Mouse (Mus musculus) bone marrow macrophage, adult 2 months (primary cell): ENCODE data around the gene Ptpn3. TPM values are rescaled to one million over a fixed set of nuclear protein-coding genes. Genes with fewer than 3 reads are reported as not detected.

ENCODE experiments used
- H3K27ac ChIP-seq: 2 replicates; pipeline ENCODE4 v1.5.1; 2012; ENCODE audit warnings: low read depth, low read length; ENCODE audit not compliant: insufficient read depth
- H3K4me1 ChIP-seq: 2 replicates; pipeline ENCODE4 v1.6.1; 2012; ENCODE audit warnings: low read length; ENCODE audit not compliant: control insufficient read depth, insufficient read depth
- H3K4me3 ChIP-seq: 2 replicates; pipeline ENCODE4 v1.5.1; 2012; ENCODE audit warnings: mild to moderate bottlenecking, low read length, moderate library complexity; ENCODE audit not compliant: insufficient read depth
- CTCF ChIP-seq: IDR thresholded peaks from 2 replicates; pipeline ENCODE4 v1.5.1; 2012; ENCODE audit warnings: low read depth, mild to moderate bottlenecking, low read length, moderate library complexity
- POLR2A ChIP-seq: IDR thresholded peaks from 2 replicates; pipeline ENCODE4 v1.6.1; 2012; ENCODE audit warnings: mild to moderate bottlenecking, low read depth, low read length, borderline replicate concordance
- polyA plus RNA-seq: library from polyadenylated mRNA; stranded (reverse); fragments of >200 nt; gene quantifications from 2 replicates; pipeline ENCODE4 v1.2.4, GENCODE M21; 2012; ENCODE audit not compliant: missing spikeins, insufficient read depth, insufficient read length

Ptpn3 gene
- polyA plus RNA-seq, 1 experiment = 0.27 TPM

DNA sequence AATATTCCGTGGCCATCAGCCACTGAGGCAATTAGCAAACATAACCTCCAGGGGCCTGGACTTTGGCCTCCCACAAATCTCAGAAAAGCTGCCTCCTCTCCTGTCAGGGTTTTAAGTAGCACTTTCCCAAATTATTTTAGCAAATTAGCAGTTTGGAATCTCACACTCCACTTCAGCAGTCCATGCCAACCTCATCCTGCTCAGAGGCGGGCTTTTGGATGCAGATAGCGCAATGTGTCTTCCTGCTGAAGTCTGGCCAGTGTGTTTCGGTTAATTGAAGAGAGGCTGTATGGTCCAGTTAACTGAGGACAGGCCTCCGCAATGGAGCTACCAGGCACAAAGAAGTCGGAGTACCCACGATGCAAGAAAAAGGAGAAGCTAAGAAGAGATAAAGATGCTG lies 141.1 kb downstream of the Ptpn3 start:
- Histone ChIP-seq H3K4me3 (no peak overlapping the region), H3K4me1 (no peaks in the 10 kb centered on the region), H3K27ac (no peak overlapping the region)
- no peak for TF ChIP-seq POLR2A
- no peak for TF ChIP-seq CTCF

DNA sequence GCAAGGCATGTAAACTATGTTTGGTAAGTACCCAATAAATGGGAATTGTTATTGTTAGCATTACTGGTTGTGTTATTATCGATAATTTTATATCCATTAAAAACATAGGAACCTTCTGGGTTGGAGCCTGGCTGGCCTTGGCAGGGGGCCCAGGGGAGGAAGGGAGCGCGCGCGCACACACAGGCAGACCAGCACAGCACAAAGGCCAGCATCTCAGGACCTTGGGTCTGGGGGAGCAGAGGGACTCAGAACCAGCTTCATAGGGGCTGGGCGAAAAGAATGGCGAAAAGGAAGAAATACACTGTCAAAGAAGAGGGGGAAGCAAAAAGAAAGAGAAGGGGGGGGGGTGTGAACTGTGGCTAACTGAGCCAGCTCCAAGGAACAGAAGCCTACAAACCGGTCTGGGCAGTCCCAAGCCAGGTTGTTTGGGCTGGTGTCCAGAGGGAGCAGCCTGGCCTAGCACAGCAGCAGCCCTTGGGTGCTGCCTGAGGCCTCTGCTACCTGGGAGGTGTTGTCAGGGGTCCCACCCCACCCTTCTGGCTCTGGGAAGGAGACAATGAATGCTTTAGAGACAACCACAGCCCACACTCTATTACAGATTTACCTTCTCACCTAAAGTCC lies 145.0 kb downstream of the Ptpn3 start:
- TF ChIP-seq POLR2A = no peak
- TF ChIP-seq CTCF = no peak
- no peaks in the 10 kb centered on the region for H3K4me1 ChIP-seq
- no peak overlapping the region for H3K4me3 ChIP-seq
- H3K27ac ChIP-seq = no peak overlapping the region

DNA sequence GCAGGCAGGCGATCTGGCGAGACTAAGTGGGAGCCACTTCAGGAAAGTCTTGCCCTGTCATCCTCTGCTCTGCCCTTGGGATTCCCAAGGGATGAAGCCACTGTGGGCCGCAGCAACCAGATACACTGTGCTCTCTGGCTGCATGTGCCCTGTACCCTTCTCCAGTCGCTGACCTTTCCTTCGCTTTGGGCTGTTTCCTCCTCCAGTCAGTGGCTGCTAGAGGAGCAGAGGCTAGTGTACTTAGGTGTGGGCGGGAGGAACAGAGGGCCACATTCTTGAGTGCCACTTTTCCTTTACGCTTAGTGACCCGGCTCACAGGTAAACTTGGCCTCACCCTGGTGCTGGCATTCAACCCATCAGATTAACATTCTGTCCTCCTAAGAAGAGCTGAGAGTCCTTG lies 147.8 kb downstream of the Ptpn3 start:
- TF ChIP-seq CTCF (no peak), POLR2A (no peak)
- H3K27ac ChIP-seq = no peak overlapping the region
- H3K4me3 ChIP-seq = no peak overlapping the region
- no peaks in the 10 kb centered on the region for H3K4me1 ChIP-seq

DNA sequence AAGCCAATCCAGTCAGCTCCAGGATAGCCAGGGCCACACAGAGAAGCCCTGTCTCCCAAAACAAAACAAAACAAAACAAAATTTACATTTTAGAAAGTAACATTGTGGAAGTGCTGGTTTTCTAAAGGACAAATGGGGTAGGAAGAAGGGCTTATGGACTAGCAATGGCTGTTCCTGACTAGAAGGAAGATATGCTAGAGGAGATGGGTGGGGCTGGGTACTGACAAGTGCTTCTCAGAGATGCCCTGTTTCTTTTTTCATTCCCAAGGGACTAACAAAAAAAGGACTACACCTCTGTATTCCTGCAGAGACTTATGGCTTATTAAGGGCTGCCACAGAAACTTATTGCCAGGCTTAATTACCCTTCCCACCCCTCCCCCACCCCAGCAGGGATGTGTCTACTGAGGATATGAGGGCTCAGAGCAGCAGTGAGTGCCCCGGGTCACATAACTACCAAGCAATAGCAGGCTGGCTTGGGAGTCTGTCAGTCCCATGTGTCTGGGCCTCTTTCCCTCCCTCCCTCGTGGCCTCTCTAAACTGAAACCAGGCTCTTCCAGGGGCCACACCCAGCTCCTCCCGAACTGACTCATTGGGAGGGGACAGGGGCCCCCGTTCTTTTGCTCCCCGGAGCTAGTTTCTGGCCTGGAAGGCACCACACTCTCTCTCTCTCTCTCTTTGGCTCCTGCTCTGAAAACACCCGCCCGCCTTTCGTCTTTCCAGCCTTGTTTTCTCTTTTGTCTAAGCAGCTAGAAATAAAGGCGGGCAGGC lies 148.4 kb downstream of the Ptpn3 start:
- Histone ChIP-seq H3K4me3 (no peak overlapping the region), H3K27ac (no peak overlapping the region), H3K4me1 (no peaks in the 10 kb centered on the region)
- TF ChIP-seq POLR2A (no peak), CTCF (no peak)

DNA sequence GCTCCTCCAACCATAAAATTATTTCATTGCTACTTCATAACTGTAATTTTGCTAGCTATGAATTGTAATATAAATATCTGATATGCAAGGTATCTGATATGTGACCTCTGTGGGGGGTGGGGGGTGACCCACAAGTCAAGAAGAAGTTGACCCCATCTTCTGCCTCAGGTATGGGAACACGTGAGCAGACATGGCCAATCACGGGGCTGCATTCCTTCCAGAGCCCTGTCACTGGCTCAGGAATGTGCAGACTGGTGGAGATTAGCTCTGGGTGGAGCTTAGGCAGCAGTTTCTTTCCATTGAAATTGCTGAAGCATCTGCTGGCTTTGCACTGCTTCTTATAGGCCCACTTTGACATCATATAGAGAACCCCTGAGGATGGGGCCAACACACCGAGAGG lies 153.5 kb downstream of the Ptpn3 start:
- no peaks in the 10 kb centered on the region for H3K4me1 ChIP-seq
- TF ChIP-seq CTCF = no peak
- TF ChIP-seq POLR2A = no peak
- H3K27ac ChIP-seq = no peak overlapping the region
- no peak overlapping the region for H3K4me3 ChIP-seq

DNA sequence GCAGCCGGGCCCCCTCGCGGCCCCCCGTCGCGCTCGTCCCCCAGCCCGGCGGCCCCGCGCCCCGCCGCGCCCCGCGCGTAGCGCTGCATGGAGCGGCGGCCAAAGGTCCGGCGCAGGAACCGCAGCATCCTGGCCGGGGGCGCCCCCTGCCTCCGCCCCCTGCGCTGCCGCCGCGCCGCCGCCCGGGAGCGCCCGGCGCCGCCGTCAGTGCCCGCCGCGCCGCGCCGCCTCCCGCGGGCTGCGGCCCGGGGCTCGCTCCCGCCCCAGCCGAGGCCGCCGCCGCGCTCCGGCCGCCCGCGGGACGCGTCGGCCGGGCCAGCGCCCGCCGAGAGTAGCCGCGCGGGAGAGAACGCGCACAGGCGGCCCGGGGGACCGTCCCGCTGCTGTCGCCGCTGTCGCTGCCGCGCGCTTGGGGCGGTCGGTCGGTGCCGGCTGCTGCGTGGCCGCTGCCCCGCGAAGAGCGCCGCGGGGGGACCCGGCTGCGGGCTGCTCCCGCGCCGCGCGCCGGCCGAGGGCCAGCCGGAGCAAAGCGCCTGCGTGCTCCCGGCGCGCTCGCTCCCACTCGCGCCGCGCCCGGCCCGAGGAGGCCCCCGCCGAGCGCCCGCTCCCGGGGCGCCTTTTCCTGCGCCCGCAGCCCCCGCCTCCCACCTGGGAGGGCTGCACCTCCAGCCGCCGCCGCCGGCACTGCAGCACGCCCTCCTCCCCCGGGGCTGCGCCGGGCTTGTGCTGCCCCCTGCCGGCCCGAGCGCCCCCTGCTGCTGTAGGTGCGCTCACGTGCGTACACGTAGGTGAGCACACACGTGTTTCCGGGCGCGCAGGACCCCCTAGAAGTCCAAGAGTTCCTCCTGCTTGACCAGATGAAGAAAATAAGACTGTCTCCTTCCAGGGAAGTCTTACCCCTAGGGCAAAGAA lies 158.4 kb downstream of the Ptpn3 start, which contains the start of gene Epb41l4b:
Gene Epb41l4b, minus strand, starts transcription at position 412 of the 912 bp plus-strand sequence.
- no peak within 1 kb of the TSS for H3K27ac ChIP-seq
- no peaks in the 10 kb centered on the region for H3K4me1 ChIP-seq
- peak within 1 kb of the TSS; percentile 30; the same call in 1 of the 2 replicates for H3K4me3 ChIP-seq
- TF ChIP-seq CTCF (peak; percentile 61), POLR2A (no peak)

DNA sequence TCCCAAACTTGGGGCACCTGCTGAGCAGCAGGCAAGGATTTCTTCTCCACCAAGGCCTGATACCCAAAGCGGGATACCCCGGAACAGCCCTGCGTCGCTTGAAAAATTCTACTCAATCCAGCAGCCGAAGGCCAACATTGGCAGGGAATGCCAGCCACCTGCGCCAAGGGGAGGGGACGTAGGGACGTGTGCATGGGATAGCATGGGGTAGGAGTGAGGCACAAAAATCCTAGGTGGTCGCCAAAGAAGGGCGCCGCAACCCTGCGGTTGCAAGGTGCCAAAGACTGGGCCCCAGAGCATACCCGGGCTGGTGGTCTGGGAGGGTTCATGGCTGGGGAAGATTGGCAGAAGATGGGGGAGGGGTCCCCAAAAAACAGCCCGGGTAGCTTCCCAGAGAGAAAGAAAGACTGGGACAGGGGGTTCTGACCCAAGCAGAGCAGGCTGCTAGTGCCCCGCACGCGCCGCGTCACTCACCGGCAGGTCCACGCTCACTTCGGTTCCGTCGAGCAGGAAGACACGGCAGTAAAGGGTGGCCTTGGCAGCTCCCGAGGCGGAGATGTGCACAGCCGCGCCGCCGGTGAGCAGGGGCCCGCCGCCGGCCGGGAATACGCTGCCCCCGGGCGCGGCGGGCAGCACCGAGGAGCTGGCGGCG lies 159.1 kb downstream of the Ptpn3 start:
- no peak for TF ChIP-seq POLR2A
- no peak for TF ChIP-seq CTCF
- Histone ChIP-seq H3K4me1 (no peaks in the 10 kb centered on the region), H3K27ac (no peak overlapping the region), H3K4me3 (no peak overlapping the region)

DNA sequence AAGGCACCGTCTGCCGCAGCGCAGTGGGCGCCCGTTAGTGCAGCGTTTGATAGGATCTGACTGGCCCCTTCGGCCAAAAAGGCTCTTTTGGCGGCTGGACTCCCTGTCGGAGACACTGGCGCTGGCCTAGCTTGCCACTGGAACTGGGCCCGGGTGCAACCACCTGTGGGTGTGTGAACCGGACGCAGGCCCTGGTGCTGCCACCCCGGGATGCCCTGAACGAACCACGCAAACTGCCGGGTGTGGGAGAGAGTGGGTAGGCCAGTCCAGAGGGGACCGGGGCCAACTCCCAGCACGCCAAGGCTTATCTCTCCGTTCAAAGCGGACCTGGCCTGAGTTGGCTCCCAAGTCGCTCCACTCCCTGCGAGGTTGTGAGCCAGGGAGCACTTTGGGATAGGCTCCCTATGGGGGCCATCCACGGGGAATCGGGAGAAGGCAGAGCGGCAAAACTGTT lies 159.7 kb downstream of the Ptpn3 start:
- no peak overlapping the region for H3K27ac ChIP-seq
- TF ChIP-seq CTCF (no peak), POLR2A (no peak)
- no peak overlapping the region for H3K4me3 ChIP-seq
- no peaks in the 10 kb centered on the region for H3K4me1 ChIP-seq
